Mouse (Mus musculus): Measurements from ENCODE around the gene Il22ra1. TPM values are rescaled to one million over a fixed set of nuclear protein-coding genes. Genes with fewer than 3 reads are reported as not detected.
A peak's percentile ranks its signal among the peaks of the same experiment; 100 is the strongest.

The Il22ra1 gene
- polyA plus RNA-seq (2015; fragmentation: Nextera tagmentation; extraction: Ambion mirVana): 0.34 and 0.50 TPM in 2 replicates

DNA sequence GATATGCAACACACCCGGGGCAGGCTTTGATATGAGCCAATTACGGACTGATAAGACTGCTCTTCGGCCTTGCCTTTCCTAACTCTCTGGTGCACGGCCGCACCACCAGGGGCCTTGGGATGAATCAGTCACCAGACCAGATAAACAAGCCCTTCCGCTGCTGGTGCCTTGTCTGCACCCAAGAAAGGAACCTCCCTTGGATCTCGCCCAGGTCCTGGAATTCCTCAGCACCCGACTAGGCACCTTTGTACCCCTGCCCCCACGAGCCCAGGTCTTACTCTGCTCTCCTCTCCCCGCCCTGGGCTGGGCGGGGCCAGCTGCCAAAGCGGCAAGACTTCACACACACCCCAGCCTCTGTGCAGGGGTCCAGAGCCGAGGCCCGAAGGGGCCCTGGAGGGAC, at the start of gene Il22ra1:
Gene Il22ra1 (plus strand): TSS at position 356 of the 400 bp plus-strand sequence.
- Histone ChIP-seq H3K4me3 (ENCODE audit: low read depth, low read length) (peak within 1 kb of the TSS; percentile 51), H3K27ac (ENCODE audit: low read length) (no peak within 1 kb of the TSS), H3K4me2 (ENCODE audit: low read depth, low read length) (peak within 1 kb of the TSS; percentile 58), H3K36me3 (ENCODE audit: control insufficient read depth, insufficient read depth) (no peaks in the 10 kb centered on the region), H3K4me1 (ENCODE audit: control insufficient read depth, low read depth, low read length) (peaks cover 9% of the 10 kb centered on the region), H3K9me3 (replicated peaks; ENCODE audit: control insufficient read depth, low read length) (peaks cover 2% of the 10 kb centered on the region; the same call in 1 of the 2 replicates), H3K9ac (ENCODE audit: low read depth, low read length) (peak within 1 kb of the TSS; percentile 44; the same call in 1 of the 2 replicates), H3K27me3 (ENCODE audit: control insufficient read depth, insufficient read depth, low read depth, low read length) (no peaks in the 10 kb centered on the region)
- peak; percentile 74 for ATAC-seq (ENCODE audit: low read depth)
- 11% methylated on average over 14 of the region's 14 CpGs for WGBS (ENCODE audit: insufficient replicate concordance)

DNA sequence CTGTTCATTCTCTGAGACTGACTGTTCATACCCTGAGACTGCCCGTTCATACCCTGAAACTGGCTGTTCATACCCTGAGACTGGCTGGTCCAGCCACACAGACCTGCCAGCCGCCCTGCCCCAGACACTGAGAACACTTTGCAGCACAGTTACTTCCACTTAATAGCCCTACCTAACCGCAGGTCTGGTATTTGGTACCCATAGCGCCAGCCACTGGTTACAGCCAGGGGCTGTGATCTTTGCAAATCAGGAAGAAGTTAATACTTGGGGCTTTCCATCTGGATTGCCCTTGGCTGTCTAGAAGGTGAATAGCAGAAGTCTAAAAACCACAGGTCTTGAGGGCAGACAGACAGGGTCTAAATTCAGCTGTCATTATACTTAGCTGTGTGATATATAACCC, 48.7 kb upstream of the Il22ra1 start:
- no peak for ATAC-seq (ENCODE audit: low read depth)
- Histone ChIP-seq H3K4me1 (ENCODE audit: control insufficient read depth, low read depth, low read length) (no peaks in the 10 kb centered on the region; the same call in 1 of the 2 replicates), H3K4me3 (ENCODE audit: low read depth, low read length) (no peak overlapping the region), H3K4me2 (ENCODE audit: low read depth, low read length) (no peak overlapping the region), H3K27ac (ENCODE audit: low read length) (no peak overlapping the region), H3K9ac (ENCODE audit: low read depth, low read length) (no peak overlapping the region), H3K36me3 (ENCODE audit: control insufficient read depth, insufficient read depth) (no peaks in the 10 kb centered on the region), H3K9me3 (replicated peaks; ENCODE audit: control insufficient read depth, low read length) (no peaks in the 10 kb centered on the region), H3K27me3 (ENCODE audit: control insufficient read depth, insufficient read depth, low read depth, low read length) (peaks cover 7% of the 10 kb centered on the region)
- WGBS (ENCODE audit: insufficient replicate concordance): 21% methylated on average over 4 of the region's 4 CpGs

DNA sequence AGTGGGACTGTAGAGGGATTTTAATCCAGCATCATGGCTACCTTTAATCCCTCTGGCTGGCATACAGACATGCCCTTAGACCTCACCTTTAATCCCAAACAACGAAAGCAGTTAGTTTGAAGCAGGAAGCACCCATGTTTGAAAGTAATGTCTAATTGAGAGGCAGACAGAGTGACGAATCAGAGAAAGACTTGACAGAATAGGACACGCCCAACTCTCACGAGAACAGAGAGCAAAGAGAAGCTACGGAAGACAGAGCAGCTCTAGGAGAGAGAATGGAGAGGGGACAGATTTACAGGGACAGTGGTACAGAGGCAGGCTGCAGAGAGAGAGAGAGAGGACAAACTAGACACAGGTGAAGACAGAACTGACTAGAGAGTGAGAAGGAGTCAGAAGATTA, 46.2 kb upstream of the Il22ra1 start:
- no peak overlapping the region for H3K9ac ChIP-seq (ENCODE audit: low read depth, low read length)
- H3K4me1 ChIP-seq (ENCODE audit: control insufficient read depth, low read depth, low read length): no peaks in the 10 kb centered on the region; the same call in 1 of the 2 replicates
- peaks cover 31% of the 10 kb centered on the region for H3K27me3 ChIP-seq (ENCODE audit: control insufficient read depth, insufficient read depth, low read depth, low read length)
- no peak for ATAC-seq (ENCODE audit: low read depth)
- H3K27ac ChIP-seq (ENCODE audit: low read length): no peak overlapping the region
- no peaks in the 10 kb centered on the region for H3K9me3 ChIP-seq (replicated peaks; ENCODE audit: control insufficient read depth, low read length)
- no peaks in the 10 kb centered on the region for H3K36me3 ChIP-seq (ENCODE audit: control insufficient read depth, insufficient read depth)
- no peak overlapping the region for H3K4me2 ChIP-seq (ENCODE audit: low read depth, low read length)
- WGBS (ENCODE audit: insufficient replicate concordance): 49% methylated on average over 5 of the region's 5 CpGs
- no peak overlapping the region for H3K4me3 ChIP-seq (ENCODE audit: low read depth, low read length)

DNA sequence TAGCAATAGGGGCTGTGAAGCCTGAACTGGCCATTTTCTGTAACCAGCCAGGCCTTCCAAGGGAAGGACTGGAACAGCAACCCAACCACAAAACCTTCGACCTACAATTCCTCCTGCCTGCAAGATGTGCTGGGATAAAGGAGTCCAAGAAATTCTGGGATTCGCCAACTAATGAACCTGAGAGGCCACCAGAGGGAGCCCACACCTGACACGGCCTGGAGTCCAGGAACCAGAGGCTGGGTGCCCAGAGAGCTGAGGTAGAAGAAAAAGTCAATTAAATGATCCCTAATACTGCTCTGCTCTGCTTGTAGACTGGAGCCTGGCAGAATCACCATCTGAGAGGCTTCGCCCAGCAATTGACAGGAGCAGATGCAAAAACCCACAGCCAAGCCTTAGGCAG, 44.4 kb upstream of the Il22ra1 start:
- no peak for ATAC-seq (ENCODE audit: low read depth)
- Histone ChIP-seq H3K27ac (ENCODE audit: low read length) (no peak overlapping the region), H3K4me2 (ENCODE audit: low read depth, low read length) (no peak overlapping the region), H3K4me1 (ENCODE audit: control insufficient read depth, low read depth, low read length) (no peaks in the 10 kb centered on the region; the same call in 1 of the 2 replicates), H3K9me3 (replicated peaks; ENCODE audit: control insufficient read depth, low read length) (no peaks in the 10 kb centered on the region), H3K9ac (ENCODE audit: low read depth, low read length) (no peak overlapping the region), H3K4me3 (ENCODE audit: low read depth, low read length) (no peak overlapping the region), H3K36me3 (ENCODE audit: control insufficient read depth, insufficient read depth) (no peaks in the 10 kb centered on the region), H3K27me3 (ENCODE audit: control insufficient read depth, insufficient read depth, low read depth, low read length) (peaks cover 48% of the 10 kb centered on the region)
- 20% methylated on average over 4 of the region's 4 CpGs for WGBS (ENCODE audit: insufficient replicate concordance)

DNA sequence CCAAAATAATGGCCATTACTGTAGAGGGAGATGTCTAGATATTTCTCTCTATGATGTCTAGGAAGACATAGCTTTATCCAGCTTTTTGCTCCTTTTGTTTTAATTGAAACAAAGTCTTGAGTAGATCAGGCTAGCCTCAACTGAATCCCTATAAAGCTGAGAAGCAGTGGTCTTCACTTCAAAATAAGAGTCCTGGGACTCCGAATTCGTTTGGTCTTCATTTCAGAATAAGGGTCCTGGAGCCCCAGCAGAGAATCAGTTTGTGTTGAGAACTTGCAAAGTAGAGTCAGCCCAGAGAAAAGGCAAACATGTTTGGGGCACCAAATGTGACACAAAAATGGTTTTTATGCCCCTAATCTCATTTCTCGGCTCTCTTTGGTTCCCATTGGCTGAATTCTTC, 43.2 kb upstream of the Il22ra1 start:
- Histone ChIP-seq H3K36me3 (ENCODE audit: control insufficient read depth, insufficient read depth) (no peaks in the 10 kb centered on the region), H3K9ac (ENCODE audit: low read depth, low read length) (no peak overlapping the region), H3K27ac (ENCODE audit: low read length) (no peak overlapping the region), H3K4me3 (ENCODE audit: low read depth, low read length) (no peak overlapping the region), H3K4me1 (ENCODE audit: control insufficient read depth, low read depth, low read length) (no peaks in the 10 kb centered on the region; the same call in 1 of the 2 replicates), H3K27me3 (ENCODE audit: control insufficient read depth, insufficient read depth, low read depth, low read length) (peaks cover 49% of the 10 kb centered on the region), H3K4me2 (ENCODE audit: low read depth, low read length) (no peak overlapping the region), H3K9me3 (replicated peaks; ENCODE audit: control insufficient read depth, low read length) (no peaks in the 10 kb centered on the region)
- 20% methylated on average over 3 of the region's 3 CpGs for WGBS (ENCODE audit: insufficient replicate concordance)
- no peak for ATAC-seq (ENCODE audit: low read depth)

DNA sequence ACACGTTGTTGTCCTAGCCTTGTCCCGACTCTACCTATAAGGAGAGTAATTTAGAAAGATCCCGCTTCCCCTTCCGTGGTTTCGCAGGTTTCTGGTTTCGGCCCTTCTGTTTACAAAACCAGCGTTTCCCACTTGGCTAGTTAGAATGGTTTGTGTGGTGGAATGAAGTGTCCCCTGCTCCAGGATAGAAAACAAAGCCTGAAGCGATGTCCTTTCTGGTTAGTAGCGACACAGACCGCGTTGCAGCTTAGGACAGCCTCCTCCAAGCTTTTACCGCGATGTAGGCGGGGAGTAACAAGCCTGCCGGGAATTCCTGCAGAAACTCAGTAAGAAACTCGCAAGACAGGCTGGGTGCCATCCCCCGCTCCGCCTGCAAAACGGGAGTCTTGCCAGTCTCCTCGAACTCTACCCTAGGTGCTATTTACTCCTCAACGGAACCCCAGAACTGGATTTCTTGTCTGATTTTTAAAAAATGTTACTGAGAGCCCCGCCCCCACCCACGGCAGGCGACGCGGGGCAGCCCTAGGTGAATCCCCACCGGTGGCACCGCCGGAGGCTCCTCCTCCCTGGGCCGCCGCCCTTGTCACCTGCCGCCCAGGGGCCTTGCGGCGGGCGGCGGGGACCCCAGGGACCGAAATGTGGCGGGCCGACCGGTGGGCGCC, 41.9 kb upstream of the Il22ra1 start, which contains the start of gene Ifnlr1:
Gene Ifnlr1 (plus strand): TSS at position 382 of the 662 bp plus-strand sequence.
- no peaks in the 10 kb centered on the region for H3K9me3 ChIP-seq (replicated peaks; ENCODE audit: control insufficient read depth, low read length)
- peak within 1 kb of the TSS; percentile 62 for H3K4me2 ChIP-seq (ENCODE audit: low read depth, low read length)
- under 1% methylated on average over 38 of the region's 41 CpGs for WGBS (ENCODE audit: insufficient replicate concordance)
- no peak within 1 kb of the TSS for H3K27ac ChIP-seq (ENCODE audit: low read length)
- no peaks in the 10 kb centered on the region; the same call in 1 of the 2 replicates for H3K4me1 ChIP-seq (ENCODE audit: control insufficient read depth, low read depth, low read length)
- no peak for ATAC-seq (ENCODE audit: low read depth)
- peaks cover 49% of the 10 kb centered on the region for H3K27me3 ChIP-seq (ENCODE audit: control insufficient read depth, insufficient read depth, low read depth, low read length)
- H3K36me3 ChIP-seq (ENCODE audit: control insufficient read depth, insufficient read depth): no peaks in the 10 kb centered on the region
- H3K9ac ChIP-seq (ENCODE audit: low read depth, low read length): peak within 1 kb of the TSS; percentile 25; the same call in 1 of the 2 replicates
- H3K4me3 ChIP-seq (ENCODE audit: low read depth, low read length): peak within 1 kb of the TSS; percentile 57

DNA sequence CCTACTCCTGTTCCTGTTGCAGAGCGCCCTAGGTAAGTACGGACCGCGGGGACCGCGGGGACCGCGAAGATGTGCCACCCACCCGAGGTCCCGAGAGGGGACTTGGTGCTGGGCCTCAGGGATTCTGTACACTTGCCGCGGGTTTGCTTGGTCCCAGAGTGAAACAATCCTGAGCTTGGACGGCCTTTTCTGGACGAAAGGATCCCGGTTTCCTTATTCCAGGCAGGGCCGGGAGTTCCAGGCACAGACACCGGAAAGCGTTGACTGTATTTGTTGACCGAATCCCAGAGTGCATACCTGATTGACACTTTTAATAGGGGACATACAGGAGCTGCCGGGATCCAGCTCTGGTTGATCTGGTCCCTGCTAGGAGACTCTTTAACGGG, 41.4 kb upstream of the Il22ra1 start:
- no peaks in the 10 kb centered on the region for H3K36me3 ChIP-seq (ENCODE audit: control insufficient read depth, insufficient read depth)
- H3K27ac ChIP-seq (ENCODE audit: low read length): no peak overlapping the region
- peaks cover 49% of the 10 kb centered on the region for H3K27me3 ChIP-seq (ENCODE audit: control insufficient read depth, insufficient read depth, low read depth, low read length)
- H3K4me3 ChIP-seq (ENCODE audit: low read depth, low read length): peak overlapping the region; percentile 57
- ATAC-seq (ENCODE audit: low read depth): no peak
- no peaks in the 10 kb centered on the region; the same call in 1 of the 2 replicates for H3K4me1 ChIP-seq (ENCODE audit: control insufficient read depth, low read depth, low read length)
- peak overlapping the region; percentile 62 for H3K4me2 ChIP-seq (ENCODE audit: low read depth, low read length)
- 1% methylated on average over 21 of the region's 21 CpGs for WGBS (ENCODE audit: insufficient replicate concordance)
- H3K9ac ChIP-seq (ENCODE audit: low read depth, low read length): peak overlapping the region; percentile 25; the same call in 1 of the 2 replicates
- no peaks in the 10 kb centered on the region for H3K9me3 ChIP-seq (replicated peaks; ENCODE audit: control insufficient read depth, low read length)

DNA sequence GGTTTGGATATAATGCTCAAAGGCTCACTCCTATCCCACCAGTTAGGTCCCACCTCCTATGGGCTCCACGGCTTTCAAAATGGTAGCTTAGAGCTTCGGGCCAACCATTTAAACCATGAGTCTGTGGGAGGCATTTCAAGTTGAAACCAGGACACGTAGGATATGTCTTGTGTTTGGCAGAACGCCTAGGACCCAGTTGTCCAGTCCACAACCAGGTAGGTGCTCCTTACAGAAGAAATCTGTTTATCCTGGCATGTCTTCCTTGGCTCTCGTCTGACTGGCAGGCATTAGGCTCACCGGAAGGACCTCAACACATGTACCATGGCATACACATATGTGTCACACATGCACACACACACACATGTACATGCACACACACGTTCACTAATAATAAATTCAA, 38.2 kb upstream of the Il22ra1 start:
- Histone ChIP-seq H3K4me1 (ENCODE audit: control insufficient read depth, low read depth, low read length) (no peaks in the 10 kb centered on the region), H3K27me3 (ENCODE audit: control insufficient read depth, insufficient read depth, low read depth, low read length) (peaks cover 38% of the 10 kb centered on the region), H3K27ac (ENCODE audit: low read length) (no peak overlapping the region), H3K4me3 (ENCODE audit: low read depth, low read length) (no peak overlapping the region), H3K9me3 (replicated peaks; ENCODE audit: control insufficient read depth, low read length) (no peaks in the 10 kb centered on the region), H3K9ac (ENCODE audit: low read depth, low read length) (no peak overlapping the region), H3K36me3 (ENCODE audit: control insufficient read depth, insufficient read depth) (no peaks in the 10 kb centered on the region), H3K4me2 (ENCODE audit: low read depth, low read length) (no peak overlapping the region)
- no peak for ATAC-seq (ENCODE audit: low read depth)
- WGBS (ENCODE audit: insufficient replicate concordance): 58% methylated on average over 7 of the region's 7 CpGs

DNA sequence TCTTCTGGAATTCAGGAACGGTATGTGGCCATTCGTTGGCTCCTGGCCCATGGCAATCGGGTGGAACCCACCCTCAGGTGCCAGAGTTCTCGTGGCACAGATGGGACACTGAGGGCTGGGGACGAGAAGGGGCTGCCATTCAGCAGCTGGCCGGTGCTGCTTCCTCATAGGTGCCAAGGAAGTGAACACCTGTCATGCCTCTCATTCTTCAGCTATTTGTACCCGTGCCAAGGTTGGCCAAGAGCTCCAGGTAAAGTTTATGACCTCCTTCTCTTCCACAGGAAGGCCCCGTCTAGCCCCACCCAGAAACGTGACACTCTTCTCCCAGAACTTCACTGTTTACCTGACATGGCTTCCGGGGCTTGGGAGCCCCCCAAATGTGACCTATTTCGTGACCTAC, 37.7 kb upstream of the Il22ra1 start:
- Histone ChIP-seq H3K4me3 (ENCODE audit: low read depth, low read length) (no peak overlapping the region), H3K9ac (ENCODE audit: low read depth, low read length) (no peak overlapping the region), H3K4me2 (ENCODE audit: low read depth, low read length) (no peak overlapping the region), H3K36me3 (ENCODE audit: control insufficient read depth, insufficient read depth) (no peaks in the 10 kb centered on the region), H3K27ac (ENCODE audit: low read length) (no peak overlapping the region), H3K27me3 (ENCODE audit: control insufficient read depth, insufficient read depth, low read depth, low read length) (peaks cover 34% of the 10 kb centered on the region), H3K9me3 (replicated peaks; ENCODE audit: control insufficient read depth, low read length) (no peaks in the 10 kb centered on the region), H3K4me1 (ENCODE audit: control insufficient read depth, low read depth, low read length) (no peaks in the 10 kb centered on the region)
- ATAC-seq (ENCODE audit: low read depth): no peak
- WGBS (ENCODE audit: insufficient replicate concordance): 61% methylated on average over 11 of the region's 11 CpGs

All from liver, embryonic 16.5 days (tissue).